Mouse (Mus musculus): ENCODE data around the gene Rrn3. TPM values are rescaled to one million over a fixed set of nuclear protein-coding genes. Genes with fewer than 3 reads are reported as not detected.
"Not testable (repeated sequence)": the region's sequence is repeated elsewhere in the genome, so short reads cannot be mapped to it uniquely, and the experiment has no call there.

The Rrn3 gene
- polyA plus RNA-seq (2015; fragmentation: Nextera tagmentation; extraction: Ambion mirVana) = 123 and 130 TPM in 2 replicates

- peak within 1 kb of the TSS; percentile 85 for H3K27ac ChIP-seq
- peaks cover 17% of the 10 kb centered on the region for H3K36me3 ChIP-seq
- under 1% methylated on average over 57 of the region's 57 CpGs for WGBS
- H3K4me1 ChIP-seq (replicated peaks) = peaks cover 24% of the 10 kb centered on the region
- peak within 1 kb of the TSS; percentile 76 for H3K4me2 ChIP-seq (replicated peaks)
- no peaks in the 10 kb centered on the region for H3K9me3 ChIP-seq
- H3K4me3 ChIP-seq (replicated peaks) = peak within 1 kb of the TSS; percentile 87
- H3K27me3 ChIP-seq = no peaks in the 10 kb centered on the region
- H3K9ac ChIP-seq (replicated peaks) = peak within 1 kb of the TSS; percentile 93
- peak; percentile 100 for ATAC-seq
Observed at GRCm38 (mm10) chr16:13780353-13781036, at the start of gene Rrn3. Gene Rrn3, plus strand, starts transcription at chr16:13780708.

DNA sequence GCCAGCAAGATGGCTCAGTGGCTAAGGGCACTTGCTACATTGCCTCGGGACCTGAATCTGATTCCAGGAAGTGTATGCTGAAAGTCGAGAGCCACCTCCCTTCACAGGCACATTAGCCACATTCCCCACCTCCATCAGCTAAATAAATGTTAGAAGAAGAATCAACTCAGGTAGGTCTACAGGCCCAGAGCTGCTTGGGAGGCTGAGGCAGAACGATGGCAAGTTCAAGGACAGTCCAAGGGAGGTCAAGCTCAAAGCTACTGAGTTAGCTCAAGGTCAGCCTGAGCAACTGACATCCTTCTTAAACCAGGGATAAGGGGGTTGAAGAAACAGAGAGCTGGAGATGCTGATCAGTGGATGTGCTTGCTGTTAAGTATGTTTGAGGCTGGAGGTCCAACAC, 47.7 kb upstream of the Rrn3 start:
- WGBS = 82% methylated on average over 3 of the region's 3 CpGs
- 0 out of 2 replicates have a peak, but pooled peaks cover 5% of the 10 kb centered on the region for H3K4me1 ChIP-seq (replicated peaks)
- no peak overlapping the region for H3K27ac ChIP-seq
- no peak overlapping the region for H3K4me2 ChIP-seq (replicated peaks)
- no peak overlapping the region for H3K9ac ChIP-seq (replicated peaks)
- no peaks in the 10 kb centered on the region for H3K9me3 ChIP-seq
- no peaks in the 10 kb centered on the region for H3K36me3 ChIP-seq
- H3K27me3 ChIP-seq = no peaks in the 10 kb centered on the region
- no peak for ATAC-seq
- H3K4me3 ChIP-seq (replicated peaks) = no peak overlapping the region

- WGBS = 22% methylated on average over 9 of the region's 9 CpGs
- no peaks in the 10 kb centered on the region for H3K36me3 ChIP-seq
- H3K27me3 ChIP-seq = no peaks in the 10 kb centered on the region
- 0 out of 2 replicates have a peak, but pooled peaks cover 5% of the 10 kb centered on the region for H3K4me1 ChIP-seq (replicated peaks)
- no peak overlapping the region for H3K9ac ChIP-seq (replicated peaks)
- no peak overlapping the region for H3K27ac ChIP-seq
- H3K4me3 ChIP-seq (replicated peaks) = no peak overlapping the region
- H3K9me3 ChIP-seq = no peaks in the 10 kb centered on the region
- H3K4me2 ChIP-seq (replicated peaks) = no peak overlapping the region
- ATAC-seq = no peak
Observed at GRCm38 (mm10) chr16:13733518-13734137, 46.9 kb upstream of the Rrn3 start.

- no peaks in the 10 kb centered on the region for H3K9me3 ChIP-seq
- no peak overlapping the region for H3K27ac ChIP-seq
- H3K4me1 ChIP-seq (replicated peaks) = 0 out of 2 replicates have a peak, but pooled peaks cover under 1% of the 10 kb centered on the region
- H3K4me3 ChIP-seq (replicated peaks) = no peak overlapping the region
- ATAC-seq = no peak
- 91% methylated on average over 8 of the region's 8 CpGs for WGBS
- no peak overlapping the region for H3K9ac ChIP-seq (replicated peaks)
- H3K36me3 ChIP-seq = no peaks in the 10 kb centered on the region
- no peak overlapping the region for H3K4me2 ChIP-seq (replicated peaks)
- H3K27me3 ChIP-seq = no peaks in the 10 kb centered on the region
Observed at GRCm38 (mm10) chr16:13735977-13736376, 44.5 kb upstream of the Rrn3 start.

DNA sequence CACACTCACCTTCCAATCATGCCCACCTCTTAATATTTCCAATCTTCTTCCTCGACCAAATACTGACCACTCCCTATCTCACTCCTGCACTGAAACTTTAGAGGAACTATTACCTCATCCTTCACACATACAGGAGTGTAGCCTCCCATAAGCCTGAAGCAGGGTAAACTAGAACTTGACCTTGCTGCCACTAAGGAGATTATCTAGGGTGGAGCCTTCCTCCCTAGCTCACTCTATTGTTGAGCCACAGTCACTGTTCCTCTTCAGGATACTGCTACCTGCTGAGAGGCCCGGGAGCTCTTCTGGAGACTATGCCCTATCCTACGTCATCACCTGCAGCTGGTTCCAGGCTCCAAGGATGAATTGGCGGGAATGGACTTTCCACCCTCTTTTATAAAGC, 41.5 kb upstream of the Rrn3 start:
- WGBS = 61% methylated on average over 4 of the region's 4 CpGs
- H3K27ac ChIP-seq; H3K4me1 ChIP-seq (replicated peaks); H3K27me3 ChIP-seq; H3K9me3 ChIP-seq; H3K4me2 ChIP-seq (replicated peaks); H3K4me3 ChIP-seq (replicated peaks); H3K9ac ChIP-seq (replicated peaks); ATAC-seq; H3K36me3 ChIP-seq: not testable (repeated sequence)

GRCm38 (mm10) chr16:13740844-13741243, 39.7 kb upstream of the Rrn3 start:
- Histone ChIP-seq H3K4me2 (replicated peaks) (no peak overlapping the region), H3K27me3 (no peaks in the 10 kb centered on the region), H3K4me3 (replicated peaks) (no peak overlapping the region), H3K27ac (no peak overlapping the region), H3K9ac (replicated peaks) (no peak overlapping the region), H3K9me3 (no peaks in the 10 kb centered on the region), H3K36me3 (no peaks in the 10 kb centered on the region), H3K4me1 (replicated peaks) (no peaks in the 10 kb centered on the region)
- ATAC-seq = no peak
- 71% methylated on average over 2 of the region's 2 CpGs for WGBS

DNA sequence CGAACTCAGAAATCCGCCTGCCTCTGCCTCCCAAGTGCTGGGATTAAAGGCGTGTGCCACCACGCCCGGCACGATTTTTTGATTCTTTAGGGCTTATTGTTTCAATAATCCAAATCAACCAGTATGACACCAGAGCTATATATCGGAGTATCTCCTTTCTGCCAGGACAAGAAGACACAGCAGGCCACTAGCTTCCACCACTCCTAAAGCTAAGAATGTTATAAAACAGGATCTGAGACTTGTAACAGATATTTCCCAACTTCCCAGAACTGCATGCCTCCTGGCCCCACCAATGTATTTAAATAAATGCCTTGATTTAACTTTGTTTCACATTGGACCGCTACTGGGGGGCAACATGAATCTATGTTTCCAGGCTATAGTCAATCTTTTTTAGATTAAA, 32.8 kb upstream of the Rrn3 start:
- no peak overlapping the region for H3K4me3 ChIP-seq (replicated peaks)
- ATAC-seq = no peak

DNA sequence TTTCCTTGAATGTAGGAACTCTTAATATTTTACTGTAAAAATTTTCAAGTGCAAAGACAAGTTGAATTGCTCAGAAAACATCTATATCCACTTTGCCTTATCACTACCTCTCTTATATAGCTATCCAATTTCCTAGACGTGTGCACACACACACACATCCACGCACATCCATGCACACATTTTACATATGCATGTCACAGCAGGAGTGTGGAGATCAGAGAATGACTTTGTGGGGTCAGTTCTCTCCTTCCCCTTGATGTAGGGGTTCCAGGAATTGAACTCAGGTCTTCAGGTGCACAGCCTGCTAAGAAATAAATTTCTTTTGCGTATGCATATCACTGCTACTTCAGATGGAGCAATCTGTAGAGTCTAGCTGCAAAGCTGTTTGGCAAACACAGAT, 32.4 kb upstream of the Rrn3 start:
- Histone ChIP-seq H3K9me3 (no peaks in the 10 kb centered on the region), H3K36me3 (no peaks in the 10 kb centered on the region), H3K9ac (replicated peaks) (no peak overlapping the region), H3K4me2 (replicated peaks) (no peak overlapping the region), H3K27ac (no peak overlapping the region), H3K4me3 (replicated peaks) (no peak overlapping the region), H3K27me3 (no peaks in the 10 kb centered on the region), H3K4me1 (replicated peaks) (no peaks in the 10 kb centered on the region)
- WGBS = 67% methylated on average over 3 of the region's 3 CpGs
- ATAC-seq = no peak

More for the DNA sequence above, 32.8 kb upstream of the Rrn3 start:
- Histone ChIP-seq H3K9ac (replicated peaks) (no peak overlapping the region), H3K27ac (no peak overlapping the region), H3K9me3 (no peaks in the 10 kb centered on the region), H3K27me3 (no peaks in the 10 kb centered on the region), H3K36me3 (no peaks in the 10 kb centered on the region), H3K4me2 (replicated peaks) (no peak overlapping the region), H3K4me1 (replicated peaks) (no peaks in the 10 kb centered on the region)
- WGBS = 93% methylated on average over 8 of the region's 8 CpGs

DNA sequence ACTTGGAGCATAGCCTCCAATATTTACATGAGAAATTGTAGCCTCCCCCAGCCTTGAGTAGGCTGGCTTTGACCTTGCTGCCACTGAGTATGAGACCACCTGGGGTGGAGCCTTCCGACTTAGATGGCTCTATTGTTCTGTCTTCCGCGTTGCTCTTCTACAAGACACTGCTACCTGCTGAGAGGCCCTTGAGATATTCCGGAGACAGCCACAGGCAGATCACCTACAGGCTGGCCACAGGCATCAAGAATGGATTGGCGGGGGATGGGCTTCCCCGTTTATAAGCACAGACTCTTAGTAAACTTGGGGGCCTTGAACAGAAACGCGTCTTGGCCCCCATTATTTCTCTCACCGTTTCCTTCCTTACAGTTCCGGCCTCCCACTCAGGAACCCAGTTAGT, 31.7 kb upstream of the Rrn3 start:
- H3K9me3 ChIP-seq; H3K27ac ChIP-seq; H3K4me1 ChIP-seq (replicated peaks); ATAC-seq; H3K4me2 ChIP-seq (replicated peaks); H3K27me3 ChIP-seq; H3K9ac ChIP-seq (replicated peaks); H3K4me3 ChIP-seq (replicated peaks); H3K36me3 ChIP-seq: not testable (repeated sequence)
- WGBS = 15% methylated on average over 10 of the region's 10 CpGs

- no peaks in the 10 kb centered on the region for H3K27me3 ChIP-seq
- H3K9me3 ChIP-seq = no peaks in the 10 kb centered on the region
- no peaks in the 10 kb centered on the region for H3K36me3 ChIP-seq
- no peak overlapping the region for H3K4me2 ChIP-seq (replicated peaks)
- H3K9ac ChIP-seq (replicated peaks) = no peak overlapping the region
- whole genome bisulfite sequencing = 41% methylated on average over 5 of the region's 5 CpGs
- H3K27ac ChIP-seq = no peak overlapping the region
- no peaks in the 10 kb centered on the region for H3K4me1 ChIP-seq (replicated peaks)
- ATAC-seq = no peak
- no peak overlapping the region for H3K4me3 ChIP-seq (replicated peaks)
Observed at GRCm38 (mm10) chr16:13749306-13749705, 31.2 kb upstream of the Rrn3 start.

DNA sequence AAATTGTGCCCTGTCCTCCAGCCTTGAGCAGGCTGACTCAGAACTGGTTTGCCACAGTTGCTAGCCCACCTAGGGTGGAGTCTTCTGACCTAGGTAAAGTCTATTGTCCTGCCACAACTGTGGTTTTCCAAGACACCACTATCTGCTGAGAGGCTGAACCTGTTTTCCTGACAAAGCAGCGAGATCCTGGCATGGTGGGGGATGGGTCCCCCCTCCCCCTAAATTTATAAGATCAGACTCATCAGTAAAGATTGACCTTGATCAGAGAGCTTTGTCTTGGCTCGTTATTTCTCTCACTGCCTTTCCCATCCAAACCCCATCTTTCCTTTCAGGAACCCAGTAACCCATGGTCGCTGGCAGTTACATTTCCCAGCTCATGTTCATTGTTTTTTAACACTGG, 30.5 kb upstream of the Rrn3 start:
- H3K27me3 ChIP-seq = no peaks in the 10 kb centered on the region
- no peaks in the 10 kb centered on the region for H3K9me3 ChIP-seq
- H3K4me3 ChIP-seq (replicated peaks) = no peak overlapping the region
- no peak overlapping the region for H3K4me2 ChIP-seq (replicated peaks)
- H3K9ac ChIP-seq (replicated peaks) = no peak overlapping the region
- H3K4me1 ChIP-seq (replicated peaks) = peaks cover 2% of the 10 kb centered on the region; the same call in 1 of the 2 replicates
- WGBS = 45% methylated on average over 3 of the region's 3 CpGs
- H3K27ac ChIP-seq = no peak overlapping the region
- ATAC-seq = no peak
- H3K36me3 ChIP-seq = no peaks in the 10 kb centered on the region

GRCm38 (mm10) chr16:13750626-13751025, 29.9 kb upstream of the Rrn3 start:
- Histone ChIP-seq H3K27ac (no peak overlapping the region), H3K4me2 (replicated peaks) (no peak overlapping the region), H3K9ac (replicated peaks) (no peak overlapping the region), H3K27me3 (no peaks in the 10 kb centered on the region), H3K4me1 (replicated peaks) (peaks cover 4% of the 10 kb centered on the region; the same call in 1 of the 2 replicates), H3K9me3 (no peaks in the 10 kb centered on the region), H3K36me3 (no peaks in the 10 kb centered on the region), H3K4me3 (replicated peaks) (no peak overlapping the region)
- 92% methylated on average over 13 of the region's 13 CpGs for WGBS
- no peak for ATAC-seq
